Mouse (Mus musculus) heart, adult 2 months (tissue): ENCODE measurements at regions not wholly inside any gene's neighbourhood (a gene's known extent, or its start where the extent isn't known, plus 50 kb on each side); places are given as distances from the start of the nearest gene placed in this dataset.

Source experiments
- DNase-seq, 2 experiments: peaks; one replicate each; pipeline ENCODE4 v3.0.0; 2021
- H3K27ac ChIP-seq: fragments of 200-600 bp; 2 replicates; pipeline ENCODE4 v1.8.1; 2022
- H3K27me3 ChIP-seq: fragments of 200-500 bp; 2 replicates; pipeline ENCODE4 v1.6.1; 2012; ENCODE audit warnings: mild to moderate bottlenecking, low read length, inconsistent platforms, mixed read lengths; ENCODE audit not compliant: control insufficient read depth, insufficient read depth
- H3K36me3 ChIP-seq: fragments of 200-500 bp; 2 replicates; pipeline ENCODE4 v1.6.1; 2012; ENCODE audit warnings: low read length, inconsistent platforms; ENCODE audit not compliant: control insufficient read depth, insufficient read depth
- H3K4me1 ChIP-seq: fragments of 200-500 bp; 2 replicates; pipeline ENCODE4 v1.6.1; 2011; ENCODE audit warnings: low read length; ENCODE audit not compliant: control insufficient read depth, insufficient read depth
- H3K4me3 ChIP-seq: fragments of 200-600 bp; 2 replicates; pipeline ENCODE4 v1.8.1; 2022
- H3K79me2 ChIP-seq: fragments of 200-500 bp; replicated peaks from 2 replicates; pipeline ENCODE4 v1.6.1; 2012; ENCODE audit warnings: mild to moderate bottlenecking, inconsistent platforms, low read length, moderate library complexity, mixed read lengths; ENCODE audit not compliant: control insufficient read depth, insufficient read depth
- H3K9ac ChIP-seq: fragments of 200-500 bp; 2 replicates; pipeline ENCODE4 v1.6.1; 2012; ENCODE audit warnings: low read depth, mild to moderate bottlenecking, control low read depth, inconsistent platforms, low read length, mixed read lengths
- CTCF ChIP-seq: fragments of 200-600 bp; IDR thresholded peaks from 2 replicates; pipeline ENCODE4 v1.8.1; 2022; ENCODE audit warnings: antibody characterized with exemption, mild to moderate bottlenecking, moderate library complexity
- EP300 ChIP-seq: fragments of 200-500 bp; IDR thresholded peaks from 2 replicates; pipeline ENCODE4 v1.6.1; 2011; ENCODE audit warnings: low read depth, low read length, control low read depth; ENCODE audit not compliant: insufficient read depth
- POLR2A ChIP-seq: fragments of 200-500 bp; IDR thresholded peaks from 2 replicates; pipeline ENCODE4 v1.6.1; 2011; ENCODE audit warnings: mild to moderate bottlenecking, low read depth, low read length, control low read depth; ENCODE audit not compliant: insufficient read depth
- WGBS: fragments of 180-500 bp; shearing (Covaris S2); methylation state at CpG from one replicate; pipeline ENCODE4 v1.1.7; 2018; 5-methylcytosine and 5-hydroxymethylcytosine counted together
- intact Hi-C: fragments of 180-260 bp; cut with DNase I; formaldehyde crosslinking; loops from one replicate; pipeline ENCODE4 v1.15.1; 2025

- Histone ChIP-seq H3K4me1 (no peaks in the 10 kb centered on the region; the same call in 1 of the 2 replicates), H3K36me3 (peaks cover 3% of the 10 kb centered on the region), H3K27ac (no peak overlapping the region), H3K4me3 (no peak overlapping the region), H3K27me3 (no peaks in the 10 kb centered on the region), H3K9ac (no peak overlapping the region), H3K79me2 (no peaks in the 10 kb centered on the region)
- intact Hi-C loops: no loop called here
- DNase-seq: no peak
- TF ChIP-seq POLR2A (no peak), EP300 (no peak), CTCF (no peak)
- WGBS: 54% methylated on average over 5 of the region's 5 CpGs
Observed at GRCm38 (mm10) chr13:28556385-28556938, 299.1 kb downstream of the Gm11361 start.

- no peaks in the 10 kb centered on the region for H3K79me2 ChIP-seq
- TF ChIP-seq EP300 (no peak), CTCF (no peak), POLR2A (no peak)
- no peaks in the 10 kb centered on the region; the same call in 1 of the 2 replicates for H3K4me1 ChIP-seq
- H3K27me3 ChIP-seq: no peaks in the 10 kb centered on the region
- H3K27ac ChIP-seq: no peak overlapping the region
- H3K36me3 ChIP-seq: peaks cover 3% of the 10 kb centered on the region
- H3K4me3 ChIP-seq: no peak overlapping the region
- 89% methylated on average over 12 of the region's 12 CpGs for WGBS
- intact Hi-C loops: no loop called here
- DNase-seq: no peak
- no peak overlapping the region for H3K9ac ChIP-seq
Observed at GRCm38 (mm10) chr13:28554143-28554830, 297.0 kb downstream of the Gm11361 start.

- Histone ChIP-seq H3K36me3 (peaks cover 3% of the 10 kb centered on the region), H3K4me3 (no peak overlapping the region), H3K4me1 (no peaks in the 10 kb centered on the region; the same call in 1 of the 2 replicates), H3K27ac (no peak overlapping the region), H3K27me3 (no peaks in the 10 kb centered on the region), H3K9ac (no peak overlapping the region), H3K79me2 (no peaks in the 10 kb centered on the region)
- WGBS: 74% methylated on average over 10 of the region's 10 CpGs
- DNase-seq: no peak
- TF ChIP-seq POLR2A (no peak), EP300 (no peak), CTCF (no peak)
- intact Hi-C loops: no loop called here
Observed at GRCm38 (mm10) chr13:28552974-28553750, 295.8 kb downstream of the Gm11361 start.

- Histone ChIP-seq H3K79me2 (no peaks in the 10 kb centered on the region), H3K27ac (no peak overlapping the region), H3K27me3 (no peaks in the 10 kb centered on the region), H3K4me3 (no peak overlapping the region), H3K36me3 (peaks cover 3% of the 10 kb centered on the region), H3K9ac (no peak overlapping the region), H3K4me1 (no peaks in the 10 kb centered on the region; the same call in 1 of the 2 replicates)
- DNase-seq: no peak
- intact Hi-C loops: no loop called here
- 50% methylated on average over 6 of the region's 6 CpGs for WGBS
- TF ChIP-seq CTCF (no peak), POLR2A (no peak)
Observed at GRCm38 (mm10) chr13:28551555-28551954, 294.2 kb downstream of the Gm11361 start.

GRCm38 (mm10) chr13:28545797-28546196, 288.5 kb downstream of the Gm11361 start:
- H3K27ac ChIP-seq: no peak overlapping the region
- H3K9ac ChIP-seq: no peak overlapping the region
- DNase-seq: no peak
- no peaks in the 10 kb centered on the region for H3K27me3 ChIP-seq
- H3K4me3 ChIP-seq: no peak overlapping the region
- 92% methylated on average over 1 of the region's 1 CpGs for WGBS
- TF ChIP-seq POLR2A (no peak), EP300 (no peak), CTCF (no peak)
- H3K79me2 ChIP-seq: no peaks in the 10 kb centered on the region
- H3K36me3 ChIP-seq: no peaks in the 10 kb centered on the region
- intact Hi-C loops: no loop called here
- H3K4me1 ChIP-seq: no peaks in the 10 kb centered on the region; the same call in 1 of the 2 replicates

GRCm38 (mm10) chr13:28545337-28545736, 288.0 kb downstream of the Gm11361 start:
- no peaks in the 10 kb centered on the region; the same call in 1 of the 2 replicates for H3K4me1 ChIP-seq
- H3K27ac ChIP-seq: no peak overlapping the region
- no peak overlapping the region for H3K9ac ChIP-seq
- no peaks in the 10 kb centered on the region for H3K36me3 ChIP-seq
- TF ChIP-seq EP300 (no peak), POLR2A (no peak), CTCF (no peak)
- intact Hi-C loops: no loop called here
- no peaks in the 10 kb centered on the region for H3K27me3 ChIP-seq
- no peak for DNase-seq
- H3K79me2 ChIP-seq: no peaks in the 10 kb centered on the region
- no peak overlapping the region for H3K4me3 ChIP-seq
- 62% methylated on average over 2 of the region's 2 CpGs for WGBS
